In genomic region chr4:48396949-48397348, GRCm38 (mm10) we compare ENCODE assay signal across 22 mouse cellular contexts.
"Had no signal": no experiment of that assay in that cellular context is flagged by ENCODE, and none has a peak within 500 bp of the region (broad histone marks: within the 10 kb centered on the region; RNA-seq: fewer than 3 reads in every experiment).

No protein-coding gene starts in this region.

- ATAC-seq: midbrain, embryonic 16.5 days had no signal

- H3K36me3 ChIP-seq: liver, embryonic 15.5 days; lung, embryonic 15.5 days; neural tube, embryonic 13.5 days had no signal

- H3K27me3 ChIP-seq: limb, embryonic 15.5 days; liver, embryonic 15.5 days; lung, embryonic 15.5 days; megakaryocyte, embryonic 14.5 days; midbrain, embryonic 12.5 days; neural tube, embryonic 13.5 days; neural tube, embryonic 15.5 days; stomach, embryonic 15.5 days had no signal

- H3K4me3 ChIP-seq: limb, embryonic 15.5 days; liver, embryonic 15.5 days; lung, embryonic 15.5 days; megakaryocyte, embryonic 14.5 days; midbrain, embryonic 10.5 days; midbrain, embryonic 12.5 days; myocyte; neural tube, embryonic 13.5 days; neural tube, embryonic 15.5 days; stomach, embryonic 15.5 days had no signal

- DNase-seq: lung, adult 2 months; lung, postnatal 10 days; lung, postnatal 4 days; midbrain, embryonic 14.5 days; retina, postnatal 1 day; right cerebral cortex, adult 18-20 months; right cerebral cortex, postnatal 14 days; thymus, adult 2 months; thymus, postnatal 25 days; thymus, postnatal 4 days had no signal

- H3K4me2 ChIP-seq: limb, embryonic 15.5 days; liver, embryonic 15.5 days; lung, embryonic 15.5 days; midbrain, embryonic 12.5 days; neural tube, embryonic 13.5 days; neural tube, embryonic 15.5 days; stomach, embryonic 15.5 days had no signal

- H3K9me3 ChIP-seq: limb, embryonic 15.5 days; liver, embryonic 15.5 days; lung, embryonic 15.5 days; megakaryocyte, embryonic 14.5 days; midbrain, embryonic 10.5 days; midbrain, embryonic 12.5 days; neural tube, embryonic 13.5 days; neural tube, embryonic 15.5 days; stomach, embryonic 15.5 days had no signal

- H3K27ac ChIP-seq: limb, embryonic 15.5 days; liver, embryonic 15.5 days; lung, embryonic 15.5 days; midbrain, embryonic 10.5 days; midbrain, embryonic 12.5 days; neural tube, embryonic 13.5 days; neural tube, embryonic 15.5 days; stomach, embryonic 15.5 days; stomach, postnatal 0 days had no signal

- H3K4me1 ChIP-seq: limb, embryonic 15.5 days; liver, embryonic 15.5 days; lung, embryonic 15.5 days; midbrain, embryonic 10.5 days; midbrain, embryonic 12.5 days; neural tube, embryonic 13.5 days; neural tube, embryonic 15.5 days; stomach, embryonic 15.5 days had no signal

- H3K9ac ChIP-seq: limb, embryonic 15.5 days; liver, embryonic 15.5 days; lung, embryonic 15.5 days; midbrain, embryonic 12.5 days; neural tube, embryonic 13.5 days; neural tube, embryonic 15.5 days; stomach, embryonic 15.5 days had no signal
